Mouse (Mus musculus): ENCODE results near the gene Agpat3. TPM values are rescaled to one million over a fixed set of nuclear protein-coding genes. Genes with fewer than 3 reads are reported as not detected.
"Not testable (repeated sequence)": the region's sequence is repeated elsewhere in the genome, so short reads cannot be mapped to it uniquely, and the experiment has no call there.

Agpat3 gene
- total RNA-seq, 4 experiments from 2014 or later, result 201 to 224 (median 209) TPM

DNA sequence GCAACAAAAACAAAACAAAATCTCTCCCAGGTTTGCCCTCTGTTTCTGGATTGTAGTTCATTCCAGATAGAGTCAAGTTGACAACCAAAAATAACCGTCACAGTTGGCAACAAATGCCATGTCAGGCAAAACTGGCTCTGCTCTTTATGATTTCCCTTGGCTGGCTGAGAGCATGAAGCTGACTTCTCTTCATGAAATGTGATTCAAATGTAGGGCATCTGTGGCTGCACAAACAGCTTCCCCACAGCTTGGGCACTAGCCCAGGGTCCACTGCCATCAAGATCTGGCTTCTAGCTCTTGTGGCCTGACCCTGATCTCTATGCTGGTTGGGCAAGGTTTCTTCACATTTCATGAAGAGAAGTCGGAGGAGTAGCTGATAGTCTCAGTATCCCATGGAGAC lies 9.7 kb upstream of the Agpat3 start:
- DNase-seq (ENCODE audit: low spot score in 2 of 2), result no peak

DNA sequence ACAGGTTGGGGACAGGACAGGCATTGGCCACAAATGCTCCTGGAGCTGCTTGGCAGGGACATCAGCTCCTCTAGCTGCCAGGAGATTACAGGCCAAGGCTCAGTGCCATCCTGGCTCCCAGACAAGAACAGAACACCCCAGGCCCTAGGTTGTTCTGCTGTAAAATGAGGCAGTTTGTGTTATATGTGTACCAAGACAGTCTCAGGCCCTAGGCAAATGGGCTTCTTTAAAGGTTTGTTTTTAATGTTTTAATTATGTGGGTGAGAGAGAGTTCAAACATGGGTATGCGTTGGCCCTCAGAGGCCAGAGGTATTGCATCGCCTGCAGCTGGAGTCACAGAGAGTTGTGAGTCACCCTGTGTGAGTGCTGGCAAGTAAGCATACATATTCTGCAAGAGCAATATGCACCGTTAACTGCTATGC lies 8.0 kb upstream of the Agpat3 start:
- no peak for DNase-seq (ENCODE audit: low spot score in 2 of 2)

DNA sequence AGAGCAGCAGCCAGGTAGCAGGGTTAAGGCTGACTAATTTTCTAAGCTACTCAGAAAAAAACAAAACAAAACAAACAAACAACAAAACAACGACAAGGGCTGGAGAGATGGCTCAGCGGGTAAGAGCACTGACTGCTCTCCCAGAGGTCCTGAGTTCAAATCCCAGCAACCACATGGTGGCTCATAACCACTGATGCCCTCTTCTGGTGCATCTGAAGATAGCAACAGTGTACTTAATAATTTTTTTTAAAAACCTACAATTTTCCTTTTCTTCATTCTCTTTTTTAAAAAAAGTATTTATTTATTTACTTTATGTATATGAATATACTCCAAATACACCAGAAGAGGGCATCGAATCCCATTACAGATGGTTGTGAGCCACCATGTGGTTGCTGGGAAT lies 6.7 kb upstream of the Agpat3 start:
- DNase-seq (ENCODE audit: low spot score in 2 of 2), result not testable (repeated sequence)

DNA sequence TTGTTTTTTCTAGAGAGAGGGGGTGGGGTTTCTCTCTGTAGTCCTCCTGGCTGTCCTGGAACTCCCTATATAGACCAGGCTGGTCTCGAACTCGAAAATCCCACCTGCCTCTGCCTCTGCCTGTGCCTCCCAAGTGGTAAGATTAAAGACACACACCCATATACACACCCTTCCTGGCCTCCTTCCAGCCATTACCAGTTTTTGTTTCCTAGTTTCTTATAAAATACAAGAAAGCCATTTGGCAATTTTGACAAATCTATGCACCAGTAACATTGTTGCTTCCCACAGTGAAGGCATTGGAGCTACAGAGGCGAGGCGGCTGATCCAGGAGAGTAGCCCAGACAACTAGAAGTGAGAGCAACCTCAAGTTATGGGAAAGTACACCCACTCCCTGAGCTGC lies 6.0 kb upstream of the Agpat3 start:
- no peak for DNase-seq (ENCODE audit: low spot score in 2 of 2)

DNA sequence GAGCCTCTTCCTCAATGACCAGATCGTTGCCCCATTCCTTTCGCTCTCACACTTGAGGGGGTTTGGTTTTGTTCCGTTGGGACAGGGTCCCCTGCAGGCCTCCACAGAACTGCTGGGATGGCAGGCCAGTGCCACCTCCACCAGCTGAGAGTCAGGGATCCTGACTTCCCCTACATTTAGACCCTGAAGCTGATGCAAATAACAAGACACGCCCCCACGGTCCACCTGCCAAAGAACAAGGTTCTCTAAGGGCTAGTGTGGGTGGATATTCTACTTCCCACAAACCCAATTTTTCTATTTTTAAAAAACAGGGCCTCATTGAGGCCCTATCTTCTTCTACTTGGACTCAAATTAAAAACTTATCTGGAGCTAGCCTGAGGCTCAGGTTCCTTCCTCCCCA lies 5.5 kb upstream of the Agpat3 start:
- DNase-seq (ENCODE audit: low spot score in 2 of 2), result no peak

DNA sequence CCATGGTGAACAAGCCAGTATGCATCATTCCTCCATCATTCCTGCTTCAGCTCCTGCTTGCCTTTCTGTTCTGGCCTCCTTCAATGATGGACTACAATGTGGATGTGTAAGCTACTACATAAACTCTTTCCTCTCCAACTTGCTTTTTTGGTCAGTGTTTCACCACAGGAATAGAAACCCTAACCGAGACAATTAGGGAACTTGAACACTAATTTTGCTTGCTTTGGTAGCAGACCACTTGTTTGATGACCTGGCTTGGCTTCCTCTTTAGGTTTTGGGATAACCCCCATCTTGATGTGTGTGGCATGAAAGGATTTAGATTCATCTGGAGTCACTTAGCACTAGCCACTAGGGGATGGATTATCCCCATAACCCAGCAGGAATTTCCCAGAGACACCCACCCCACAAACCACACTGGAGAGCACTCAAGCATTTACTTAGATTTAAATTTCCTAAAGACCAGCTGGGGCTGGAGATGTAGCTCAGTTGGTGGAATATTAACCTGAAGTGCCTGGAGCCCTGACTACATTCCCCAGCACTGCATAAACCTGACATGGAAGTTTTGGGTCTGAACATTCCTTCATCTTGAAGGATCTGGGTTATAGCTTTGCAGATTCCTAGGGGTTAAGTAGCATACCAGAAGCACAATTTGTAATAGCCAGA lies 3.8 kb upstream of the Agpat3 start:
- DNase-seq (ENCODE audit: low spot score in 2 of 2), result no peak

DNA sequence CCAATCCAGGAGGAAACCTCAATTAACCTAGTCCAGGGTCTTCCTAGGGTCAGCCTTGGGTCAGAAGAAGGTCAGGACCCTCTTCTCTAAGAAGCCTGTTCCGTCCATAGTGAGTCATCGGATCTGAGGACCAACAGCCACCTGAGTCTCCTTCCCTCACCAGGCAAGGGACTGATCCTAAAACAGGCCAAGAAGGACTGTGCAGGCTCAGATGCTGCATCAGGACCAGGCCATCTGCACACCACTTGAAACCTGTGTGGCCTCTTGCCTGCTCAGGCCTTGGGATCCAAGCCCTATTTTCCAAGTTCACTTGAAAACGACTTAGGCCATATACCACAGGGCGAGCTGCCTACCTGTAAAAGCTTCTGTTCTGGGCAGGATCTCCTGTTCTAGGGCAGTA lies 907 bp upstream of the Agpat3 start:
- DNase-seq (ENCODE audit: low spot score in 2 of 2), result no peak

DNA sequence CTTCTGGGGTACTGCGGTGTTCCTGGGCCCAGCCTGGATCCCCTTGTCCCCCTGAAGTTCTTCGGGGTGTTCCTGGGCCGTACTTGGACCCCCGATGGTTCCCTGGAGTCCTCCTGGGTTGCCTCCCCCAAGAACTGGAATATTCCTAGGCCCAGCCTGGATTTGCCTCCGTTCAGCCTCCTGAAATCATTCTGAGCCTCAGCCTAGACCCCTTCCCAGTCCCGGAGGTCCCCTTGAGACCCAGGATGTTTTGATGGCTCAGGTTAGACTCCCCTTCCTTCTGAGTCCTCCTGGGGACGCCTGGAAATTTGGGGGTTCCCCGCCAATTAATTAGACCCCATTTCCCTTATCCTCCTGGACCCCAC lies 359 bp upstream of the Agpat3 start:
- DNase-seq (ENCODE audit: low spot score in 2 of 2), result no peak

DNA sequence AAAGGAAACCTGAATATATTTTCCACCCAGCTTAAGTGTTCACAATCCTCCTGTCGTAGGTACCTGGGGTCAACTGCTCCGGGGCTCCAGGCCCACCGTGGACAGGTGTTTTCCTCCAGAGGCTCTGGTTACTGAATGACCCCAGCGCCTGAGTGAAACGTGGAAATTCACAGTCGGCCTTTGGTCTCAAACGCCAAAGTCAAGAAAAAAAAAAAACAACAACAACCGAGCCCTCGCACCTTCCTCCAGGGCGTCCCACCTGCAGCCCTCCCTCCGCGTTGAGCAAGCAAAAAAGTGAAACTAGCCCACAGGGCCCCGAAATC lies 764 bp downstream of the Agpat3 start:
- no peak for DNase-seq (ENCODE audit: low spot score in 2 of 2)

DNA sequence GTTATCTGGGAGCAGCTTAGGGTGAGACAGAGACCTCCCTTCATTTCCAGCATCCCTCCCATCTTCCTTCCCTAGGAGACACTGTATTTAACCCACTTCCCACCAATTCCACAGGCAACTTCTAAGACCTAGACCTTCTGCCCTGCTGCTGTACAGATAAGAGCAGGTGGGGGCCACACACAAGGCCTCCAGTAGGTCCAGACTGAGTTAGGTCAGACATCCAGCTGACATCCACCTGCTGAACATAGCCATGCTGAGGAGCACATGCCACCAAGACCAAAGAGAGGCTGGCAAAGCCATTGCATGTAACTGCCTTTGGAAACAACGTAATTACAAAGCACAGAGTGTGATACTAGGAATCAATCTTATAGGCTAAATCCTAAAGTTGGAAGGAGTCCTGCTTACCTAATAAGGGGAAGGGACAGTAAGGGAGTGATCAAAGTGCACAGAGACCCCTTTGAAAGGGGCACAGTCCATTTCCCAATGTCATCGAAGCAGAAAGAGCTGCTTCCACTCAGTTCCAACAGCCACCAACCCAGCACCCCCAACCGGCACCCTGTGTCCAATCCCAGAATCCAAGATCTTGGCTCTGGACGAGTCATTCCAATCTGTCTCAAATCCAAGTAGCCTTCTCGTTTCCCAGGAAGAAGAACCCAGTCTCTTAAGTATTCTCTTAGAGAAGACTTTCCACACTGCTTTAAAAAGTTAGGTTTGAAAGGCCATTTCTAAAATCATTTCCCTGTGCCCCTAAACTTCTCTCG lies 1.3 kb downstream of the Agpat3 start:
- DNase-seq (ENCODE audit: low spot score in 2 of 2), result no peak

DNA sequence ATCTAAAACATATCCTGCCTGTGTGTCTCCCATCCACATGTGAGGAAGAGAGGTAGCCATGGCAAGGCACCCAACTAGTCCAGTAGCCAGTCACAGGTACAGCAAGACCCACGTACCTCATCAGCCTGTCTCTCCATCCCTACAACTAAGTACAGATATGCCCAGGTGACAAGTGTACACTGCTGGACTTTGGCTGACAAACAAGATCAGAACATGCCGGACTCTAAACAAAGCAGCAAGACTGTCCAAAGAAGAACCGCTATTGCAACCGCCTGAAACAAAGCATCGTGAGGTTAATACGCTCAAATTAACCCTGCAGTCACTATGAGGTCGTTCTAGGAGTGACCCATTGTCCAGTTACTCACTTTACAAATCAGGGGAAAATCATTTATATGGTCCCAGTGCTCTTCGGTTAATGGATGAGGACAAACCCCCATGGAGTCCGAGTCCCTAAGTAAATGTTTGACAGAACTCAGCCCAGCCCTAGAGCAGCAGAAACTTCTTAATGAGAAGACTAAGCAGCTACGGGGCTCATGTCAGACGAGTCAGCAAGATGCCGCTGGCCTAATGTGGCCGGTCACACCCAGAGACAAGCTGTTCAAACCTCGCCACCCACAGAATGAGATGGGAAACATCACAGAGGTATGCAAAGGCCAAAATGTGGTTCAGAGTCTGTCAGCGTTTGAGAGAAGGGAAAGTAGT lies 2.7 kb downstream of the Agpat3 start:
- DNase-seq (ENCODE audit: low spot score in 2 of 2), result no peak

DNA sequence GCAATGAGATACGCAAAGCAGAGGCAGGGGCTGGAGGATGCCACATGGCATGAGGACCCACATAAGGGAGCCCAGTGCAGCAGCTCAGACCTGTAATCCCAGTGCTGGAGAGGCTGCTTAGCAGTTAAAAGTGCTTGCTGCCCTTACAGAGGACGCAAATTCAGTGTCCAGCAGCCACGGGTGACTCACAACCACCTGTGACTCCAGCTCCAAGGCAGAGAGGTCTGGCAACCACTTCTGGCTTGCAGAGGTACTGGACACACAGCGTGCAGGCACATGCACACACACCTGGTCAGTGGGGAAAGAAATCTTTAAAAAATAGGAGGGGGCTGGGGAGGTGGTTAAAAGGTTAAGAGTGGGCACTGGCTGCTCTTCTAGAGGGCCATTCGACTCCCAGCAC lies 4.1 kb downstream of the Agpat3 start:
- no peak for DNase-seq (ENCODE audit: low spot score in 2 of 2)

DNA sequence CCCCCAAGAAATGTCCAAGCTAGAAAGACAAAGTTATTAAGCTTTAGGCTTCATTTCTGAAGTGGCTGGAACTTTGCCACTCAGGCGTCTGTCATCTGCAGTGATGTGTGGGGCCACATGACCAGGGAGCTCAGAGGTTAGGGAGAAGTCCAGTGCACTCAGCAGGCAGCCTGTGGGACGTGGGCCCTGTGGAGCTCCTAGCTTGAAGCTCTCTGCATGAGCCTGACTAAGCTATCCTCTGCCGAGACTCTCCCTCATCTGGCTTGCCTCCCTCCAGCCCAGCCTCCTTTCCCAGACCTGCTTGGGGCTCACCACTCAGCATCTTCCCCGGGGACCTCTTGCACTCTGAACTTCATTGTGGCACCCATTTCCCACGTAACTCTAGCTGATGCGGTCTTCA lies 4.8 kb downstream of the Agpat3 start:
- no peak for DNase-seq (ENCODE audit: low spot score in 2 of 2)

DNA sequence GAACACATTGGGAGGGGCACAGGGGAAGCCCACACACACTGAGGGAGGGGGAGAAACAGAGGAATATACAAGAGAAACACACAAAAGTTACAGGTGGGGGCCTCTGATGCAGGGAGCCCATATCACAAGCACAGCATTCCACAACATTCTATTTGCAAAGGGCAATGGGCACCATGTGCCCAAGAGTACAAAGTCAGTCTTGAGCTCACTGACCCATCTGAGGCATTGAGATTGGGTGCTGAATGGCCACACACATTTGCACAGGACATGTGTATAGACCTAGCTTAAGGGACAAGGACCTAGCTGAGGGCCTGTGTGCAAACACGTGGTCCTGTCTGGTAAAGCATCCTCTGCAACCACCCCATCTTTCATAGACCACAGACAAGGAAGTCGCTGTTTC lies 6.8 kb downstream of the Agpat3 start:
- DNase-seq (ENCODE audit: low spot score in 2 of 2), result no peak

DNA sequence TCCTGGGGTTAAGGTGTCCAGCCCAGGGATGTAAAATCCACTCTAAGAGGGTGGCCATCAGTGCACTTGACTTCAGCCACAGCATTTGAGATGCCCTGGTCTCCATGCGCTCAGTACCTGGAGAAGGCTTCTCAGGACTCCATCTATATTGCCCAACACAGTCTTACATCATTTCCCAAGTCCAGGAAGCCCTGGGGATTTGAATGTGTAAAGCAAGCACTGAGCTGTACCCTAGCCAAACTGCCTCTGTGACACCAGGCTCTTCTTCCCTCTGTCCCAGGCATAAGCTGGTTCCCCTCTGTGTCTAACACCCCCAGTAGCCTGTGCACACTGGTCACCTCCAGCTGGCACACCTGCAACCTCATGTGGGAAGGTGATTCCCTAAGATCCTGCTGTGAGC lies 10.2 kb downstream of the Agpat3 start:
- no peak for DNase-seq (ENCODE audit: low spot score in 2 of 2)

DNA sequence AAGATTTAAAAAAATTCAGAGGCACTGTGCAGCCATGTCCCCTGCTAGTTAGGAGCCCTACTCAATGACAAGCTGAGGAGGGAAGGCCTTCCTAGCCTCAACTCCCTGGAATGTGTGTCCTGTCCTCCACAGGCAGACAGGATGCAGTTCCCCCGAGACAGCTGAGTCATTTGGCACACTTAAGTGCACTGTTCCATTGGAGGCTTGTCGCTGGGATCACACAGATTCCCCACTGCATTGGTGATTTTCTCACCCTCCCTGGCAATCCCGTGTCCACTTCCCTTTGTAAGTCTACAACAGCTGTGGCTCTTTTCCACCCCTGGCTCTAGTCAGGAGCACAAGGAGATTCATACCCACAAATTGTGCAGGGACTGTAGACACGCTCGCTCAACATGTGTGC lies 14.1 kb downstream of the Agpat3 start:
- no peak for DNase-seq (ENCODE audit: low spot score in 2 of 2)

DNA sequence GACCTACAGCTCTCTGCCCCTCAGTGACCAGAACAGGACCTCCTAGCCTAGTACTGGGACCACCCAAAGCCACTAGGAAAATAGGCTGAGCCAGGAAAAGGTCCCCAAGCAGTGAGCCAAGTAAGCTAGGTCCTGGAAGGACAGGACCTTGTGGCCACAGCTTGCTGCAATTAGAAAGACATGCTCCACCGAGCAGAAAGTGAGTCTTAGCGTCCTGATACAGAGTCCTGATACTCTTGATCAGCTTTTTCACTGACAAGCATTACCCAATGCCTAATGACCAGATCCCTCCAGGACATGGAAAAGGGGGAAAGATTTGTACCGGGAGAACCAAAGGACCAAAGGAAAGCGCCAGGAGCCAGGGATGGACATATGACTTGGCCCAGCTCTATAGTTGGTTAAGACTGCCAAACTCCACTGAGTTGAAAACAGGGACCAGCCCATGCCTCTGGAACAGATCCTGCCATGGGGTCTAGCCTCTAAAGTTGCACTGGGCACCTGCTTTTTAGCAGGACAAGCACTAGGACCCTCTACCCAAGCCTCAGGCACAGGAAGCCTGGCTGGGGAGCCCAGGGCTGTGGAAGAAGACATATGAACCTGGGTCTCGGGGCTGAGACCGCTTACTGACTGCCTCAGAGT lies 17.2 kb downstream of the Agpat3 start:
- DNase-seq (ENCODE audit: low spot score in 2 of 2), result no peak

DNA sequence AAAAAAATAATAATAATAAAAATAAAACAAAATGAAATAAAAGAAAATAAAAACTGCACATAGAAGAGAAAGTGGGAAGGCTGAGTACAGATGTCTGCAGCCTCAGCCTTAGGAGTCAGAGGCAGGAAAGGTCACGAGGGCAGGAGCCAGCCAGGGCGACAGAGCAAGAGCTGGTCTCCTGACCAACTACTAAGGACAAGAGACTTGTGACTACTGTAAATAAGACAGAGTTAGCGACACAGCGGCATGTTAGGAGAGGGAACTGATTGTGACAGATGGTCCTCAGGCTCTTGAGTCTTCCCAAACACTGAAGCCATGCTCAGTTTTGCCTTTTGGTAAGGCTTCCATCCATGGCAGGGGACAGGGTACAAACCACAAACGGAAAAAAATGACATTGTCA lies 20.7 kb downstream of the Agpat3 start:
- DNase-seq (ENCODE audit: low spot score in 2 of 2), result no peak

DNA sequence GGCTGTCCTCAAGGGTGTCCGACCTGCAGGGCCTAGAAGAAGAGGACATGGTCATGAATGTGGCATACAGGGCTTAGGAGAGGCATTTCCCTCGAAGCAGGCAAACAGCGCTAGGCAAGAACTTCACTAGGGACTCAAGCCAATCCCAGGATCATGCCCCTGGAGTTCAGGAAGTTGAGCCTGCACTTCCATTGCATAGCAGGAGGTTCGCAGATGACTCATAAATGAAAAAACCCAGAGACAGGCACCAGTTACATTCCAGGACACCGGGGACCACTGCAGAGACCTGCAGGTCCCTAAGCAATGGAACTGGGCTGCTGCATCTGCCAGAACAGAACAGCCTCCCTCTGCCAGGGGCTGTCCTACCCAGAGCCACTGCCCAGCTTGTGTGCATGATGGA lies 23.0 kb downstream of the Agpat3 start:
- DNase-seq (ENCODE audit: low spot score in 2 of 2), result no peak

DNA sequence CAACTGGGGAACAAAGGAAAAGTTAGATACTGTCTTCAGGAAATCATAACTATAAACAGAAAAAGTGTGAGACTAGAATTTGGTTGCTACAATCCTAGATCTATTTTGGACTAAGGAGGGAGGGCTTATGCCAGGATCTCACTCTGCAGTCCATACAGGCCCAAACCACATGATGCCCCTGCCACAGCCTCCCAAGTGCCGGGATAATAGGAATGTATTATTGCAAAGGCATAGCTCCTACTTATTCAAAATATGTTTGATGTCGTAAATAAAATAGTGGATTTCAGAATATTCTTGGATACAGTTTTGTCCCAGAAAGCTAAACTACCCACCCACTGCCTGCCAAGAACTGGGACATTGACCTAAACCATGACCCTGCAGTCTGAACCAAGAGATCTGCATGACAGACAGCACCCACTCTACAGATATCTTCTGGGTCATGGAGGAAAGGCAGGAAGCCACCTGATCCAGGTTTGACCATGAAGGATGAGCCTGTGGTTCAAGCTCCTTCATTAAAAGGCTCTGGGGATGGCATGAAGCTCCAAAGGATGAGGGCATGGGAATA lies 24.2 kb downstream of the Agpat3 start:
- no peak for DNase-seq (ENCODE audit: low spot score in 2 of 2)

DNA sequence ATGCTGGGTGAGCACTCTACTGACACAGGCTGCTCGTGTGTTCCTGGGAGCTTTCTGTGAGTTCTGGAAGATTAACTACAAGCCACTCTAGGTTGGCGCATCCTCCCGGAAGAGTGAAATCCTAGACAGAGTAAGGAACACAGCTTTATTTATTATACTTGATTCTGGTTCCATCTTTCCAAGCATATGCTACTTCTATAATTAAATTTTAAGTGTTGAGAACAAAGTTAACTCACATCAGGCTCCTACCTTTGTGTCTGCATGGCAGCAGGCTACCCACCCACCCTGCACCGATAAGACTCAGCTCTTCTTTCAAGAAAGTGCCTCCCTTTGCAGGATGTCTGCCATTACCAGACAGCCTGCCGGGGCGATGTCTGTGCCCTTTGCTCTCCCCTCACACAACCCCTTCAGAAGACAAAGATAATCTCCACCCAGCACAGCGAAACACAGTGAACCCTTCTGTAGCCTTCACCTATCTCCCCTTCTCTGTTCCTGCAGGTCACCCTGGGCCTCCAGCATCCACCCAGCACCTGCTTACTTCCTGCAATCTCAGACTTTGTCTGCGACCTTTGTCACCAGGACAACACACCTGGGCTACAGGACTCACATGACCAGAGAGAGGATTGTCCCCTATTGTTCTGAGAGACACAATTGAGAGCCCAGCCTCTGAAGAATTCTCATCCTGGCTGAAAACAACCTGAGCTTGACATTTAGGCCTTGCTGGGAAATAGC lies 26.2 kb downstream of the Agpat3 start:
- DNase-seq (ENCODE audit: low spot score in 2 of 2), result no peak
